ENCODE assay signal across 16 mouse cellular contexts in genomic region chr8:106585671-106586037, GRCm38 (mm10). TPM values are rescaled to one million over a fixed set of nuclear protein-coding genes. Genes with fewer than 3 reads are reported as not detected.
DNase-seq lines count a peak whose midpoint lies in the region; ATAC-seq and TF ChIP-seq lines count a peak whose summit lies in the region.
"Had no signal": no experiment of that assay in that cellular context is flagged by ENCODE, and none has a peak within 500 bp of the region (broad histone marks: within the 10 kb centered on the region; RNA-seq: fewer than 3 reads in every experiment).

No protein-coding gene starts in this region.

- H3K36me3 ChIP-seq in kidney, postnatal 0 days (ENCODE audit: insufficient read depth, low read length), result no peaks in the 10 kb centered on the region
- no peaks in the 10 kb centered on the region for H3K36me3 ChIP-seq in intestine, embryonic 14.5 days (ENCODE audit: control insufficient read depth, insufficient read depth, low read length)
- no peaks in the 10 kb centered on the region for H3K36me3 ChIP-seq in stomach, postnatal 0 days (ENCODE audit: control insufficient read depth, insufficient read depth, low read length)
- H3K36me3 ChIP-seq: embryonic facial prominence, embryonic 12.5 days; forebrain, embryonic 15.5 days; heart, embryonic 12.5 days had no signal

- H3K27me3 ChIP-seq in kidney, postnatal 0 days (ENCODE audit: insufficient read depth, low read length), result no peaks in the 10 kb centered on the region
- no peaks in the 10 kb centered on the region for H3K27me3 ChIP-seq in intestine, embryonic 14.5 days (replicated peaks; ENCODE audit: control insufficient read depth, insufficient read depth, low read length)
- no peaks in the 10 kb centered on the region for H3K27me3 ChIP-seq in stomach, postnatal 0 days (ENCODE audit: control insufficient read depth, insufficient read depth, low read length)
- H3K27me3 ChIP-seq: embryonic facial prominence, embryonic 12.5 days; forebrain, embryonic 15.5 days; Patski had no signal

- no peak overlapping the region for H3K9ac ChIP-seq in kidney, postnatal 0 days (ENCODE audit: low read depth, low read length)
- H3K9ac ChIP-seq in intestine, embryonic 14.5 days (ENCODE audit: low read length), result no peak overlapping the region
- H3K9ac ChIP-seq in stomach, postnatal 0 days (ENCODE audit: low read length), result no peak overlapping the region
- H3K9ac ChIP-seq: embryonic facial prominence, embryonic 12.5 days; forebrain, embryonic 15.5 days; heart, embryonic 12.5 days had no signal

- intact Hi-C loops in heart, postnatal 36 days (cut with DNase I), result no loop called here
- intact Hi-C loops in left cerebral cortex, postnatal 14 days (cut with DNase I), result no loop called here

- no peak for TF ChIP-seq EP300 in stomach, postnatal 0 days (optimal IDR thresholded peaks at IDR 0.05)

- TF ChIP-seq CTCF in kidney, postnatal 0 days (IDR thresholded peaks at IDR 0.05; ENCODE audit: low read depth), result no peak
- no peak for TF ChIP-seq CTCF in stomach, postnatal 0 days (IDR thresholded peaks at IDR 0.05; ENCODE audit: low read depth)

- peak overlapping the region; percentile 60; the same call in 1 of the 2 replicates for H3K27ac ChIP-seq in kidney, postnatal 0 days
- H3K27ac ChIP-seq in intestine, embryonic 14.5 days (ENCODE audit: low read depth), result peak overlapping the region; percentile 58
- H3K27ac ChIP-seq in stomach, postnatal 0 days (replicated peaks), result peak overlapping the region; percentile 41; the same call in 1 of the 2 replicates
- H3K27ac ChIP-seq: embryonic facial prominence, embryonic 12.5 days; forebrain, embryonic 15.5 days had no signal

- no peaks in the 10 kb centered on the region for H3K4me1 ChIP-seq in kidney, postnatal 0 days (replicated peaks; ENCODE audit: insufficient read depth, low read length)
- no peaks in the 10 kb centered on the region for H3K4me1 ChIP-seq in intestine, embryonic 14.5 days (replicated peaks; ENCODE audit: control insufficient read depth, insufficient read depth, low read length)
- no peaks in the 10 kb centered on the region for H3K4me1 ChIP-seq in stomach, postnatal 0 days (replicated peaks; ENCODE audit: control insufficient read depth, insufficient read depth)
- H3K4me1 ChIP-seq: embryonic facial prominence, embryonic 12.5 days; forebrain, embryonic 15.5 days had no signal

- no peak for ATAC-seq in kidney, postnatal 0 days (replicated peaks; ENCODE audit: low FRiP score, low read depth)
- ATAC-seq in intestine, embryonic 14.5 days (replicated peaks; ENCODE audit: low FRiP score, low TSS enrichment, low read depth), result no peak
- peak; percentile 88 for ATAC-seq in megakaryocyte, adult 5-6 weeks (ENCODE audit: poor library complexity, severe bottlenecking)
- no peak for ATAC-seq in stomach, postnatal 0 days (ENCODE audit: low FRiP score, low TSS enrichment)
- ATAC-seq: activated CD4-positive, CD25-positive, alpha-beta regulatory T cell, adult 4 months; forebrain, embryonic 15.5 days; Patski had no signal

- WGBS in kidney, postnatal 0 days, result 89% methylated on average over 3 of the region's 3 CpGs
- WGBS in intestine, embryonic 14.5 days, result 84% methylated on average over 3 of the region's 3 CpGs
- WGBS in stomach, postnatal 0 days, result 86% methylated on average over 3 of the region's 3 CpGs

- no peak for DNase-seq in kidney, postnatal 0 days (ENCODE audit: low spot score)
- no peak for DNase-seq in kidney, postnatal 14 days
- no peak for DNase-seq in intestine, embryonic 14.5 days (ENCODE audit: low spot score)
- DNase-seq in stomach, postnatal 0 days (ENCODE audit: low spot score), result no peak
- DNase-seq in heart, postnatal 36 days, result no peak
- no peak for DNase-seq in left cerebral cortex, postnatal 14 days (ENCODE audit: low spot score in 2 of 2)
- DNase-seq: adrenal gland, postnatal 14 days; cerebellum, adult 11-12 months; cerebellum, adult 9-10 months; cerebellum, postnatal 25 days had no signal

- no peaks in the 10 kb centered on the region for H3K9me3 ChIP-seq in kidney, postnatal 0 days (replicated peaks; ENCODE audit: low read length)
- H3K9me3 ChIP-seq in intestine, embryonic 14.5 days (ENCODE audit: control insufficient read depth, low read length), result no peaks in the 10 kb centered on the region; the same call in 1 of the 2 replicates
- H3K9me3 ChIP-seq in stomach, postnatal 0 days (ENCODE audit: control insufficient read depth, low read length), result no peaks in the 10 kb centered on the region
- H3K9me3 ChIP-seq: embryonic facial prominence, embryonic 12.5 days; forebrain, embryonic 15.5 days had no signal

- H3K4me3 ChIP-seq in kidney, postnatal 0 days (replicated peaks; ENCODE audit: low read depth, low read length), result no peak overlapping the region
- H3K4me3 ChIP-seq in intestine, embryonic 14.5 days (ENCODE audit: low read depth, low read length), result no peak overlapping the region
- no peak overlapping the region for H3K4me3 ChIP-seq in stomach, postnatal 0 days (ENCODE audit: low read depth, low read length)
- H3K4me3 ChIP-seq: embryonic facial prominence, embryonic 12.5 days; forebrain, embryonic 15.5 days; heart, embryonic 12.5 days had no signal

- H3K4me2 ChIP-seq in kidney, postnatal 0 days (ENCODE audit: low read length), result no peak overlapping the region
- H3K4me2 ChIP-seq in intestine, embryonic 14.5 days (ENCODE audit: low read length), result no peak overlapping the region
- H3K4me2 ChIP-seq in stomach, postnatal 0 days (replicated peaks; ENCODE audit: low read depth), result no peak overlapping the region
- H3K4me2 ChIP-seq: embryonic facial prominence, embryonic 12.5 days; forebrain, embryonic 15.5 days; heart, embryonic 12.5 days had no signal

RNA-seq across cellular contexts. Expression of gene Gm10073, which starts 12.4 kb away (rescaled TPM):
- polyA plus RNA-seq in kidney, postnatal 0 days (2015; fragmentation: Nextera tagmentation; extraction: Ambion mirVana), result 10.5 and 15.1 TPM in 2 replicates
- 9.1 and 11.7 TPM in 2 replicates for polyA plus RNA-seq in intestine, embryonic 14.5 days (2014; fragmentation: Nextera tagmentation; extraction: Ambion mirVana)
- total RNA-seq in megakaryocyte, adult 5-6 weeks (2015), result 53.0 and 66.6 TPM in 2 replicates
- total RNA-seq in megakaryocyte, adult 5-6 weeks (2017), result 5.4 and 6.9 TPM in 2 replicates
- 13.8 and 14.2 TPM in 2 replicates for polyA plus RNA-seq in stomach, postnatal 0 days (2015; fragmentation: Nextera tagmentation; extraction: Ambion mirVana)
- total RNA-seq in heart, postnatal 36 days (2021), result 100 to 1,000 TPM; 105 to 117 TPM
- total RNA-seq in left cerebral cortex, postnatal 14 days (2021), result 10 to 100 TPM; 90.1 to 90.2 TPM

RNA-seq across cellular contexts. Expression of gene Cdh1, which starts 17.5 kb away (rescaled TPM):
- polyA plus RNA-seq in kidney, postnatal 0 days (2015; fragmentation: Nextera tagmentation; extraction: Ambion mirVana), result 74.0 and 89.3 TPM in 2 replicates
- polyA plus RNA-seq in intestine, embryonic 14.5 days (2014; fragmentation: Nextera tagmentation; extraction: Ambion mirVana), result 141 and 152 TPM in 2 replicates
- total RNA-seq in megakaryocyte, adult 5-6 weeks (2015), result 6.2 and 8.0 TPM in 2 replicates
- total RNA-seq in megakaryocyte, adult 5-6 weeks (2017), result 5.2 and 7.0 TPM in 2 replicates
- polyA plus RNA-seq in stomach, postnatal 0 days (2015; fragmentation: Nextera tagmentation; extraction: Ambion mirVana), result 118 and 131 TPM in 2 replicates
- total RNA-seq in heart, postnatal 36 days (2021), result not detected
- total RNA-seq in left cerebral cortex, postnatal 14 days (2021), result 1 to 10 TPM; 2.5 to 4.1 TPM
